Mouse (Mus musculus): ENCODE measurements around the gene Kdm6b.

GRCm38 (mm10) chr11:69418481-69419442 is 5.3 kb upstream of the Kdm6b start:
- no peak; the same call in 1 of the 2 replicates for TF ChIP-seq ZMIZ1 (IDR thresholded peaks at IDR 0.05; ENCODE audit: low read depth, low read length)
- no peak; the same call in 1 of the 2 replicates for TF ChIP-seq MEF2A (IDR thresholded peaks at IDR 0.05; ENCODE audit: borderline replicate concordance, low read depth, low read length)
- TF ChIP-seq RAD21 (IDR thresholded peaks at IDR 0.05; ENCODE audit: low read depth, low read length), result no peak; the same call in 1 of the 2 replicates
- TF ChIP-seq POLR2A (IDR thresholded peaks at IDR 0.05; ENCODE audit: low read depth, low read length), result peak; percentile 51
- TF ChIP-seq ZNF384 (IDR thresholded peaks at IDR 0.05; ENCODE audit: low read depth, low read length), result no peak
- peak; percentile 27 for TF ChIP-seq EP300 (IDR thresholded peaks at IDR 0.05; ENCODE audit: low read length)
- TF ChIP-seq HCFC1 (IDR thresholded peaks at IDR 0.05; ENCODE audit: low read depth, low read length), result 0 out of 2 replicates have a peak, but pooled peaks have one; percentile 36
